Mouse (Mus musculus) retina, postnatal 1 day (tissue): ENCODE measurements around the gene Bbs9.

ENCODE experiments used
- DNase-seq: peaks from one replicate; pipeline ENCODE4 v3.0.0-alpha.2; 2012

Gene Bbs9

DNA sequence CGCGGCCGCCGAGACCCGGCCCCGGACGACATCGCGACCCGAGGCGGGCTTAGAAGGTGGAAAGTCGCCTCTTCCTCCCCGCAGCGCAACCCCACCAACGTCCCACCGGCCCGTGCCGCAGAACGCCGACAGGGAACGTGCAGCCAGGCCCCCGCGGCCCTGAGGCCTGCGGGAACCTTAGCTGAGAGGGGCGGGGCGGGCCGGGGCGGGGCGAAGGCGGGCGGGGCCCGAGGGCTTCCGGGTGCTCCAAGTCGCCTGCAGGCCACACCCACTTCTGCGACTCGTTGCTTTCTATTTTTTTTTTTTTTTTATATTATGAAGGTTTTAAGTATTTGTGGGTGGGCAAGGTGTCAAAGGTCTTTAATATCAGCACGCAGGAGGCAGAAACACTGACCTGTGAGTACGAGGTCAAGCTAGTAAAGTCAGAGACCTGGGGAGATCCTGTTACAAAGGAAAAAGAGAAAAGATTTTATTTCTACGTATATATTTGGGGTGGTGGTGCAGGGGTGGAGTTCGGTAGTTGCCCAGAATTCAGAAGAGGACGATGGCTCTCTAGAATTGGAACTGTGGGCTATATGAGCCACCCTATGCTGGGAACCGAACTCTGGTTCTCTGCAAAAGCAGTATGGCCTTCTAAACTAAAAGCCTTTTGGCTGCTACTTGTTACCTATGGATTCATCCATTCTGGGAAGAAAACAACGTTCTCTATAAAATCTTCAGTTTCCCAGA, 7.2 kb upstream of the Bbs9 start:
- peak; percentile 87 for DNase-seq

DNA sequence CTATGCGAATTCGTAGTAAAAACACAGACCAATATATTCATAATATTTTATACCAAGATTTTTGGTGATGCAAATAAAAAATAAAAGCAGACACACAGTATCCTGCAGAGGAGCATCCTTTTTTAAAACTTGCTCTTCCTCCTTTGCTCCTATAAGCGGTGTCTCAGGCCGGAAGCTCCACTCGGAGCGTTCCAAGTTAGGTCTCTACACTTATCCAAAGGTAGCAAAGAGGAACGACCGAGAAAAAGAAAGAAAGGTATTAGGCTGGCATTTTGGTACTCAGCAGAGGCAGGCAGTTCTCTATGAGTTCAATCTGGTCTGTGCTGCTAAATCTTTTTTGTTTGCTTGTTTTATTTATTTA, 6.6 kb upstream of the Bbs9 start:
- DNase-seq = no peak

DNA sequence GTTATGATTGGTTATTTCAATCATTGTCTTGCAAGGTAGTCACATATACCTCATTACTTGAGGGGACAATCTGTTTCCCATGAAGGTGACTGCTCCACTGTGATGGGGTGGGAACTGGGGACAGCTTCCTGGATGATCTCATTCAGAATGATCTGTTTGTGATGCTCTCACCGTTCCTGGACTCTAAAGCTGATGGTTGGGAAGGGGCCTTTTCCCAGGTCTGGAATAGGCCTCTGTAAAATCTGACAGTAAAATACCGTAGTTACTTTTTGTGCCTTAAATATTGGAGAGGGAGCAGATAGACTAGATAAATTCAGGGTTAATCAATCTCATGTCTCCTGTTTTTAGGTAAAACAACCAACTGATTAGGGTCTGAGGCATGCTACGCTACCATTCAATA, 5.9 kb upstream of the Bbs9 start, which contains the start of gene Rp9:
Rp9 (minus strand) TSS at position 101 of the 400 bp plus-strand sequence.
- DNase-seq = no peak

DNA sequence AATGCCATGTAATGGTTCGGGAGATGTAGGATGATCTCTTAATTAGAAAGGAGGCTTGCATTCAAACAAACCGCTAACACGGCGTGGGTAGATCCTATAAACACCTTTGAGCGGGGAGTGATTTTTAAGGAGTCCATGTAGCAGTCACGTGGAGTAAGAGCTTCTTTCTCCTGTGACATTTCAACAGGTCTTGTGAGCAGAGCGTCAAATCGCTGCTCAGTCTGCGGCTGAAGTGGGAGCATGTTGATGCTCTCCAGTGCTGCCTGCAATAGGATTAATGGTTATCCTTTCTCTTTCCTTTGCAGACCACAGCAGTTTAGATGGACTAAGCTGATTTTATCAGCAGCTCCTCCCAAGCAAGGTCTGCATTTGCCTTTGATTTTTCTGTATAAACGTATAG, 750 bp downstream of the Bbs9 start:
- DNase-seq = peak; percentile 31

DNA sequence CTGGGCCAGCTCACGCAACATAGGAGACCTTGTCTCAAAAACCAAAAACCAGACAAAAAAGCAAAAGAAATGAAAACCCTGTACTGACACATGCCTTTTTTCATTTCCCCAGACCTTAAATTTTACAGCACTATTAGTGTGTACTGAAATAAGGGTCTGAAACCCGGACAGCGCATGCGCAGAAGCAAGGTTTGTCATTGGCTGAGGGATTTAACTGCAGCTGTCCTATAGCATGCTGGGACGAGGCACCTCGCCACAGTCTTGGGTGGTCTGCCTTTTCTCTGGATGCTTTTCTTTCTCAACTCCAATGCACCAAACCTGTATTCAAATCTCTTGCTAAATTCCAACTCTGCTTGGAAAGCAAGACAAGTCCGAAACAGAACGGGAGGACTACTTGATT, 3.4 kb downstream of the Bbs9 start:
- DNase-seq = no peak

DNA sequence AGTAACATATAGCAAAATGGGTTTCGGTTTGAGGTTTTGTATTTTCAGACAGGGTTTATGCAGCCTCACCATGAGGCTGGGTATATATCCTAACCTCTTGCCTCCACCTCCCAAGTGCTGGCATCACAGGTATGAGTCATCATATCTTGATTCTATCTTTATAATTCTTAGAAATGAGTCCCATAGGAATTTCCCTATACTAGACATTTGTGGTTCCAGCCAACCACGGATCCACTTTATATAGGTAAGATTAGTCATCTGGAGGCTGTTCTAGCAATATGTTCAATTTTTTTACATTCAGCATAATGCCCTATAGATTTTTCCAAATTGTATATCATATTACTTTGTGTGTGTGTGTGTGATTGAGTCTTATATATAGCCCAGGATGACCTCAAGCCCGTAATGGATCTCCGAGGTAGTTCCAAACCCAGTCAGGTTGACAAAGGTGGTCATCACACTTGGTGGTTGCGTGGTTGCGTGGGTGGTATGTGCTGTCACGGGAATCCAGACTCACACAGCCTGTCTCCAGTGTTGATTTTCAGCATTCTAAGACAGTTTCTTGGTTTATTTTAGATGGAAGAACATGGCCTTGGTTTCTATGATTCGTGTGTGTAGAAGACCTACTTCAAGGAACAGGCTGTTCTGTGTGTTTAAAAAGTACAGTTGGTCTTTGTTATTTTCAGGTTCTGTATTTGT, 8.5 kb downstream of the Bbs9 start:
- DNase-seq = no peak

DNA sequence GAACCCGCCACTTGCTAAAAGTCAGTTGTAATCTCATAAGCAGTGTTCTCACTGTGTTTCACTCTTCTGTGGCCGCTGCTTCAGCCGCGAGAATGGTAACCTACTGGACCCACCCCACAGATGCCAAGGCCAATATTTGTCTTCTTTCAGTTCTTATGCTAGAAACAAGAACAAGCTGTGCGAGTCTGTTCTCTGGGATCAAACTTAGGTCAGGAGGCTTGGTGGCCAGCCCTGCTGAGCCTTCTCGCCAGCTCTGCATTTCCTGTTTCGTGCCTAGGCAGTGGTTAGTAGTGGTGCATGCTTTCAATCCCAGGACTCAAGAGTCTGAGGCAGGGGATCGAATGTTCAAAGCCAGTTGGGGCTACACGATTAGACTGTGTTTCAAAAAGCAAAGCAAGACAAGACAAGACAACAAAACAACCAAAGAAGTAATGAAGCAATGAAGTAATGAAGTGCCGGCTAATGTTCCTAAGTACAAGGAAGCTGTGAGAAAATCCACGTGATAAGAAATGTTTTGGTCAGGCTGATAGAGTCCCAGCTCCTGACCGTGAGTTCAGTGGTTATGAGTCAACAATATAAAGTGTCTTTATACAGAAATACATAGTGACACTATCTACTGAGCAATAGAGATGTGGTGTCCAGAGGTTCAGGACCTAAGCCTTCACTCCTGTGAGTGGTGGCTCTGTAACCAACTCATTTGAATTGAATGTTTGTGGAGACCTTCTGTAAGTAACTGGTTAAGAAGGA, 9.2 kb downstream of the Bbs9 start:
- DNase-seq = no peak

DNA sequence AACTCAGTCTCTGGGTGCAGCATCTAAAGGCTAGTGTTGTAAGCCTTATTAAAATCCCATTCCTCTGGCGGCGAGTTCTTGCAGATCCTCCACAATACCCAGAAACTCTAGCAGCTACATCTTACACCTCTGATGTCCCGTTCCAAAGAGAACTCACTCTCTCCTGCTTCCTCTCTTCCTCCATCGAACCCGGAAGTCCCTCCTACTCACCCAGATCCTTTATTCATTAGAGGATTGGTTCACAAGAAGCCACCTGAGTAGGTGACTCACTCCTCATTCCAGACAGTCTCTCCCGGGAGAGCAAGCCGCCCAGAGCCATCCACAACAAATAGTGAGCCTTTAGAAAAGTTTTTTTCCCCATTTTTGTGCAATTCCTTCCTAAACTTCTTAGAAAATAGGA, 10.7 kb downstream of the Bbs9 start:
- no peak for DNase-seq

DNA sequence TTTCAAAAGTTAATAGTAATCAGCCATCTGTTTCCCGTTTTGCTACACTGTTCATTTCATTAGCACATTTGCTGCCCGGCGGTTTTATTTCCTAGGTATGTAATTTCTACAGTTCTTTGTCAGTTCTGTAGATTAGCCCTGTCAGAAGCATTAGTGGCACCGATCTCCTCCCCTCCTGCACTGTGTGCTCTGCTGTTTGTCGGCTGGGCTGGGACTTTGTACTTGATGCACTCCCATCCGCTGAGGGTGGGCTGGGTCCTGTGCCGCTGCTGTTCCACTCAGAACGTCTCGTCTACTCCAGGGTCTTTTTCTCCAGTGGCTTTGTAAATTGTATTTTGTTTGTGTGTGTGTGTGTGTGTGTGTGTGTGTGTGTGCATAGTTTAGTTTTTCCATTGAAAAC, 13.4 kb downstream of the Bbs9 start:
- DNase-seq = no peak

DNA sequence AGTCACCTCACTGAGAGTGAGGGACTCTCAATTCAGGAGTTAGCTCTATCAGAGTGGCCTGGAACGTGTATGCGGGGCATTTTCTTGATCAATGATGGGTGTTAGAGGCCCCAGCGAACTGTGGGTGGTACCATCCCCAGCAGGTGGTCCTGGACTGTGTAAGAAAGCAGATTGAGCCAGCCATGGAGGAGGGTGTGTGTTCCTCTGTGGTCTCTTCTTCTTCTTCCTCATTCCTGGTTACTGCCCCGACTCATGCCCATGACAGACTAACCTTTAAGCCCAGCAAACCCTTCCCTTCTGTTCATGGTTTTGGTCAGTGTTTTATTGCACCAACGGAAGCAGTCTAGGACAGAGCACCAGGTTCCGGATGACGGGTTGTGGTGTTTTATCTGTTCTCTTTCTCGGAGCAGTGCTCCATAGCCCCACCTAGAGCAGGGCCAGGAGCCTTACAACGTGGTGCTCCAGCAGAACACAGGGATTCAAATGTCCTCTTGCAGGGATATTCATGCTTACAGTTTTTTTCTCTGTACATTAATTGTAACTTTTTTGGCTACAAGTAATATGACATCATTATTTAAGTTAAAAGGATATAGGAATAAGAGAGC, 18.8 kb downstream of the Bbs9 start:
- no peak for DNase-seq

DNA sequence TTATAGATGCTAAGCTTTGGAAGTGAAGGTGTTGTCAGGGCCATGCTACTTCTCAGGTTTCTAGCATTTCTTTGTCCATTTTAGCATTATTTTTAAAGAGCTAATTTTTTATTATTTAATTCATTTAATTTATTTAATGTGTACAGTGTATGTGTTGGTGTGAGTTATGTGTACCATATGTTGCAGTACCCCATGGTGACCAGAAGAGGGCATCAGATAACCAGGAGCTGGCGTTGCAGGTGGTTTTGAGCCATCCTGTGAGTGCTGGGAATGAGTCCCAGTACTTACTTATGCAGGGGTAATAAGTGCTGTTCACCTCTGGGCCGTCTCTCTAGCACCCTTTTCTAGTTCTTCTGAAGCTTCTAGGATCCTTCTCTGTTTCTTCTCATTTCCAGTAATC, 19.6 kb downstream of the Bbs9 start:
- DNase-seq = no peak

DNA sequence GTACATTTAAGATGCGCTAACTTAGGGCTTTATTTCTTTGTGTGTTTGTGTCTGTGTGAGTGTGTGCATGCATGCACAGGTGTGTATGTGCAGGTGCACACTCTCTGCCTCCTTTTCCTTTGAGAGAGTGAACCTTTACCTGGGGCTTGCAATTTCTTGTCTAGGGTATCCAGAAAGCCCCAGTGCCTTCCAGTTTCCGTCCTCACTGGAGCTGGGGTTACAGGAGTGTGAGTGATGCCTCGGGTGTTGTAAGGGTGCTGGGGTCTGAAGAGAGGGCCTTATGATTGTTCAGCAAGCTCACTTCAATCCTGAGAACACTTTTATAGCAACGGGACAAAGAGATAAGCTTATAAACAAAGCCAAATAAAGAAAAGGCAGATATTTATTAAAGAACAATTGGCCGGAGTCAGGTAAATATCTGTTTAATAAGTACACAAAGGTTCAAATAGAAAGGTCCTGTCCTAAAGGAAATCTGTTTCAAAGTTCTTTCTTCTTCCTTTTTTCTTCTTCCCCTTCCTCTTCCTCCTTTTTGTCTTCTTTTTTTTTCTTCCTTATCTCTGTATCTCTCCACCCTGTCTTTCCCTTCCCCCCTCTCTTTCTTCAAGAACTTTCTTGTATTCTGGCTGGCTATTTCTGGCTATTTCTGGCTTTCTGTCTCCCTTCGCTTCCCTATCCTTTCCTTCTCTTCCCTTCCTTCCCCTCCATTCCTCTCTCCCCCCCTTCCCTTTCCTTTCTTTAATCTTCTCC, 21.7 kb downstream of the Bbs9 start:
- DNase-seq = no peak

DNA sequence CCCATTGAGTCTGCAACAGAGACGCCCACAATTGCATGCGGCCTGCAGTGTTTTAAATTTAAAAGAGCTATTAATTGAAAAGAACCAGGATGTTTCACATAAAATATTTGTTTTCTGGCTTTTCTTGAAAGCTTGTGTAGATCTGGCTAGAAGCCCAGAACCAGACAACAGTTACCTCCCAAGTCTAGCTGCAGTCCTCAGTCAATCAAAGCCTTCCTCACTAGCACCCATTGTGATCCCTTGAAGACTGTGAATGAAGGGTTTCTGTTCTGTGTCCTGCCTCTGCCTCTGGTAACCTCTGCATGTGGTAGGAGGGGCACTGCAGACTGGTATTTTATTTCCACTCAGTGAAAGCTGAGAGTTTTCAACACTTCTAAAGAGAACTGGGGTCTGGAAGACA, 27.5 kb downstream of the Bbs9 start:
- DNase-seq = no peak

DNA sequence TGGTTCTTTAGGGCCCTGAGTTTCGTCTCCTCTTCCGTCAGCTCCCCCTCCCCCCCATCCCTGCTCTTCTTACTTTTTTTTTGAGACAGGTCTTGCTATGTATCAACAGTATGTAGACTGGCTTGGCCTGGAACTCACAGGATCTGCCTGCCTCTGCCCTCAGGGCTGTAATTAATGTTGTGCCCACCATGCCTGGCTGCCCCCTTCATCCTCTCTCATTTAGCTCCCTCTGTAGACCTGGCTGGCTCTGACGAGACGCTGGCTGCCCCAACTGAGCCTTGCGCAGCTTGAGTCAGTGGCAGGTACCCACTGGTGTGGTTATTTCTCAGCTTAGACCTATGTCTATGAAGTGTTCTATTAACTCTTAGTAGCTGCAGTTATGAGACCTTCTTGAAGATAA, 28.1 kb downstream of the Bbs9 start:
- DNase-seq = no peak

DNA sequence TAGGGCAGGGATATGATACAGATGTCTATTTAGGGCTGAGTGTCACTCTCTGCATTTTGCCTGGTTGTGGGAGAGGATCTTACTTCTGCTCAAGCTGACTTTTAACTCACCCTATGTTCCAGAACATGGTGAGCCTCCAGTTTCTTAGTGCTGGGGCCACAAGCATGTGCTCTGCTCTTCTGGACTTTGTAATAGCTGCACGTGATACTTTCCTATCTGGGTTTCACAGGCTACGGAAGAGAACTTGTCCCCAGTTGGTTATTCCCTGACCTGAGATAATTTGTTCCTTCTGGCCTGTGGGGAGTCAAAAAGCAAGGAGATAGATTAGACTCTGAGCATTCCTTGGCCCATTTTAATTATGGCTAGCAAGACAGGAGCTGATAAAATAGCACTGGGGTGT, 30.1 kb downstream of the Bbs9 start:
- DNase-seq = no peak

DNA sequence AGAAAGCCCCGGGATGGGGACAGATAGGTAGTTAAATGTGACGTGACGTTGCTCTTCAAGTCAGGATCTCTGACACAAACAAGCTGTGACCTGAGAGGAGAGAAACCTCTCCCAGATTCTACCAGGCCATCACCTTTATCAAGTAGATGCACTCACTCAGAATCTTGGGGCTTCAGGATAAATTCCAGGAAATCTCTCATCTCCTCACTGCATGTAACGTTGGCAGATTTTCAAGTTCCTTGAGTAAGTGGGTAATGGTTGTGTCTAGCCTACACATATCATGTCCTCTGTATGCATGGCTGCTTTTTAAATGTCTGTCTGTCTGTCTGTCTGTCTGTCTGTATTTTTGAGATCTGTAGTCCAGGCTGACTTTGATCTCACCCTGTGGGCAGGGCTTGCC, 39.6 kb downstream of the Bbs9 start:
- no peak for DNase-seq

DNA sequence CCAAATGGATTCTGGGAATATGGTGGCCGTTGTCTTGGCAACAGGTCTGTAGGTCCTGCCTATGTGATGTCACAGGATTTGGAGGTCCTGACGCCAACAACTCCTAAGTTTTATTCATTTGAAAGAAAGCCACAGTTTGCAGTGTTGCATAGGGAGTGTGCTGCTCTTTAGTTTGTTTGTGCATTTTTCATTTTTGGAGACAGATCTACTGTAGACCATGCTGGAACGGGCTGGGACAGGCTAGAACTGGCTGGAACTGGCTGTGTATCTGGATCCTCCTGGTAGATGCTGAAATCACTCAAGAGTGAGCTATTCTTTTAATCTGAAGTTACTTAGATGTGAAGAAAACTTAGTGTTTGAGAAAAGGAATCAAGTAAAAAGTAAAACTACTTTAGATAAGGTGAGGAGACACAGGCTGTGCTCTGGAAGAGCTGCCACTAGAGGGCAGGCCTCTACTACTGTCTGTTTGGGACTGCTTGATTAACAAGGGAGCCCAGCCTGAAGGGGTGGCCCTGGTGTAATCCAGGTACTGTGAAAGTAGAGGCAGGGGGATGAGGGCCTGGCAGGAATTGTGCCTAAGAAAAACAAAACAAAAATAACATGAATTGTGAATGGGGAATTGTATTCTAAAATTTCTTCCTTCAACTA, 43.0 kb downstream of the Bbs9 start:
- peak; percentile 64 for DNase-seq

DNA sequence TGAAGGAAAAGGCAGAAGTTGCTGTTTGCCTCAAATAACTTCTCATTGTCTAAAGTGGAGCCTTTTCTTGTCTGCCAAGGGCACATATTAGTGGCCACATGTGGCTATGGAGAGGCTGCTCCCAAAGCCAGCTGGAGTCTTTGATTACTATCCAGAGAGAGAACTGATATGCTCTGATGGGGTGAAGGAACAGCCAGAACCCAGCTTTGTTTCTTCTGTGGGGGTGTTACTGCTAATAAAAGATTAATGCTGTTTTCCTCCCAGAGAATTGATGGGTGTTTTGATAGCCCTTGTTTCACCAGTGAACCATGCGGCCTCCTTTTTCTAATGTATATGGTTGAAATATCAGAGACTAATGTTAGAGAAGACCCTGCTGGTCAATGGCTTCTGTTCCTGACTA, 47.9 kb downstream of the Bbs9 start:
- no peak for DNase-seq

DNA sequence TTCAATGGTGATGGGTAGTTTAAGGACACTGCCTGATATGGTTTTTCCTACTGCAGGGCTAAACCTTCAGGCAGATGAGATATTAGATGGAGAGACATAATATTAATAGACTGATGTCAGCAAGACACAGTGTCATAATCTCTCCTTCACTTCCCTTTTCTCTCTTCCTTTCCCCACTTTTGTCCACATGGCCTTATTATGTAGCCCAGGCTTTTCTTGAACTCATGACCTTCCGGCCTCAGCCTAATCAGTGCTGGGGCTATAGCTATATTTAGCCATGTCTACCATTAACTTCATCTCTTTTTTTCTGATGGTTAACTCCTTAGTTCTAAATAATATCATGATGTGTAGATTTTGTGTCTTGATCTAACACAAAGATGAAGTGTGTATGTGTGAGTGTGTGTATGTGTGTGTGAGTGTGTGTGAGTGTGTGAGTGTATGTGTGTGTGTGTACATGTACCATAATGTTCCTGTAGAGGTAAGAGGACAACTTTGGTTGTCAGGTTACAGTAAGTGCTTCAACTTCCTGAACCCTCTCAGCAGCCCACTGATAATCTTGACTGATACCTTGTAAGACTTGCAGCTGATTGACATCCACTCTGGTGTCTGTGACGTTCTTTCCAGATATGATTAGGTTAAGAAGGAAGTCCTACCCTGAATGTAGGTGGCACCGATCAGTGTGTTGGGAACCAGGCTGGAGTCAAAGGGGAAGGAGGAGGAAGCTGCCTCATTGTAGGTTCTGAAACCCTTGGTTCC, 55.4 kb downstream of the Bbs9 start:
- DNase-seq = no peak

DNA sequence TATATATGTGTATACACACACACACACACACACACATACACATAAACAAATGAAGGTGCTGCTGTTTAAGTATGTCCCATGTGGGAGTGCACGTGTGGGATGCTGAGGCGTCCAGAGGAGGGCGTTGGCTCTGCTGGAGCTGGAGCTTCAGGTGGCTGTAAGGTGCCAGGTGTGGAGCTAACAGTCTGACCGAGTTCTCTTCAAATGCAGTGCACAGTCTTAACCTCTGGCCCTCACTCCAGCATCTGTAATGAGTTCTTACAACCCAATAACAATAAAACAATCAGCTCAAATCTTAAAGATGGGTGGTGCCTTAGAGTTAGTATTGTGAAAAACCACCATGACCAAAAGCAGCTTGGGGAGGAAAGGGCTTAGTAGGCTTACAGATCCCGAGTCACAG, 56.6 kb downstream of the Bbs9 start:
- DNase-seq = no peak

DNA sequence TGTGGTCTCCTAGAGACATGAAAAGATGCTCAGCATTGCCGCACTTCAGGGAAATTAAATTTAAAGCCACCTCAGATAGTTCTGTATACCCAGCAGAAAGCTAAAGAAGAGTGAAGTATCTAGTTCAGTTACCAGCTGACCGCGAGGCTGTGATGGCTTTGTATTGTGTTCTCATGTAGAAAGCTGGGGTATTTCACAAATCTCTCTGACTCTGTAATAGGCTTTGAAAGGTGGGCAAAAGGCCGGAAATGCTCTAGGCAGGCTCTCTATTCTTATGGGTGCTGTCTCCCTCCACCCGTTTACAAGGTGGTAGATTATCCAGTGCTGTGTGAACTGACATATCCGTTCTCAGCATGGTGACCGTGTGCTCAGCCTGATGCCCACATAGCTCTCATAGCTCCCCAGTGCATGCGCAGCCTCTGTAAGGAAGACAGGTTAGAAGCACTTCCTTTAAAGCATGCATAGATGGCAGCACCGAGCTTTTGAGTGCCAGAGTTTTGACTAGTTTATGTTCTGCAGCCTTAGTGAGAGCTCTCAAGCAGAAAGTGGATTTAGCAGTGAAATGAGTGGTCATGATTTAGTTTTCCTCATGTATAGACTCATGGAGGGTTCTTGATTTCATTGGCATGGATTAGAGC, 57.4 kb downstream of the Bbs9 start:
- DNase-seq = peak; percentile 73
